Mouse (Mus musculus): ENCODE measurements around the gene Thsd7b.
"Not testable (repeated sequence)": the region's sequence is repeated elsewhere in the genome, so short reads cannot be mapped to it uniquely, and the experiment has no call there.

The Thsd7b gene

DNA sequence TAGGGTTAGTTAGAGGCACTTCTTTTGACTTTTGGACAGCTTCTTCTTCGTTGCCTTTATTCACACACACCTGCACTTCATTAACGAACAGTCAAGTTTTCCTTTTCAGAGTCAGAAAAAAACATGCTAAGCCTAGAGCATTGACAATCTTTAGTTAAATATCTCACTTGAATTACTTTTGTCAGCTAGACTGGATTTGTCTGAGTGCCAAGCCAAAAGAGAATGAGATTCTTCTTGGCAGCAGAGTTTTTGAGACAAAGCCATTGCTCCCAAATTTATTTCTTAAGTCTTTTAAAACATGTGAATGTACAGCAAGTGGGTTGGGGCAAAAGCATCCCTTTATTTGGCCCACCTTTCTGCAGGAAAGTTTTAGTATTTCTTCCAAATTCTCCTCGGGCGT lies 362.0 kb downstream of the Thsd7b start:
- DNase-seq (ENCODE audit: low read depth, low spot score), result no peak

DNA sequence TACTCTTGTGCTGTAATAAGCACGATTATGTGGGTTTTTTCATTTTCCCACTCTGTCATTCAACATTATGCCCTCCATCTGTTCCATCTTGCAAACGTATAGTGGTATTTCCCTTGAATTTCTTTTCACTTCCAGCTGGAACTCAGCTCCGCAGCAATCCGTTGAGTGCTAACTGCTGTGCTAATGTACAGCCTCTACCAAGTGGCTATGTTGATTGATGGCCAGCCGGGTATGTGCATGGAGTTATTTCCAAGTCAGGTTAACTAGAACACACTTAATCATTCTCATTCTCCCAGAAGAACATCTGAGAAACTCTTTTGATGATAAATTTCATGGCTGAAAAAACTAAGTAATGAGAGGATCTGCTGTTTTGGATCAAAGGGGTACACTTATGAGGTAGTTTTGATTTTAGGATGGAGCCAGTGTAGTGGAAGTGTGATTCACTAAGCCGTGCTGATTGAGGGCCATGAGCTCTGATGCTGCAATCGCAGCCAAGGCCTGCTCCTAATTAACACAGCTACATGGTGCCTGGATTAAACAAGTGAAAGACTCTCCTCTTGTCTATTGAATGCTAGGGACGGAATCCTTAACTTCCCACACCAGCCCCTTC lies 371.3 kb downstream of the Thsd7b start:
- DNase-seq (ENCODE audit: low read depth, low spot score), result peak; percentile 46

DNA sequence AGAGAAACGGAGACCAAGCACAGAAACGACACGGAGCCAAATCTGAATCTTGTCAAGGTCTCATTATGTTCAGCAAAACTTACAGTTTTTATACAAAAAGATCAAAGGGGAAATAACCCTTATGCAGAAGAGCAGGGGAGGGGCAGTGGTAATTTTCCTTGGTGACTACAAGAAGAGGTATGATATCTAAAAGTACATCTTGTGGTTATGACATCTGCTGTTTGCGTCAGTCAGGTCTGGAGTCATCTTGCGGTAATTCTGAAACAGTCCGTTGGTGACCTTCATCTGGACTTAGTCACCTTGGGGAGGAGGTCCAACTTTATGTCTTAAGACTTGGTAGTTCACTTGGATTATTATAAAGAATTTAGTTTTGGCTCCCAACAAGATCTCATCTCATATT lies 378.3 kb downstream of the Thsd7b start:
- not testable (repeated sequence) for DNase-seq (ENCODE audit: low read depth, low spot score)

DNA sequence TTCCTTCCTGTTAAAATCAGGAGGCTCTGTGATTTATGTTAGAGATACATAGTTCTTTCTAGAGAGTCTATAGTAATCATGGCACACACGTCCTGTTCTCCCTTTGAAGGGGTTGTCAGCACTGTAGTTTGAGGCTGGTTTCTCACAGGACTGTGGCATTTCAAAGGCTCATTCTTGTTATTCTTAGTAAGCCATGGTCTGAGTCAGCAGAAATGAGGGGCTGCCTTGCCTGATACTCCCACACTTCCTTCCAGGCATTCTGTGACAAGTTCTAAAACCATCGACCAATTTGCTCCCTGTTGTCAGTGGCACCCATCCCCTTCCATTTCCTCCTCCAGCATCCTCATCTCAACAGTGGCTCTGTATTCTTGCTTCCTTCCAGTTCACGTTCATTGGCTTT lies 384.9 kb downstream of the Thsd7b start:
- DNase-seq (ENCODE audit: low read depth, low spot score), result no peak

DNA sequence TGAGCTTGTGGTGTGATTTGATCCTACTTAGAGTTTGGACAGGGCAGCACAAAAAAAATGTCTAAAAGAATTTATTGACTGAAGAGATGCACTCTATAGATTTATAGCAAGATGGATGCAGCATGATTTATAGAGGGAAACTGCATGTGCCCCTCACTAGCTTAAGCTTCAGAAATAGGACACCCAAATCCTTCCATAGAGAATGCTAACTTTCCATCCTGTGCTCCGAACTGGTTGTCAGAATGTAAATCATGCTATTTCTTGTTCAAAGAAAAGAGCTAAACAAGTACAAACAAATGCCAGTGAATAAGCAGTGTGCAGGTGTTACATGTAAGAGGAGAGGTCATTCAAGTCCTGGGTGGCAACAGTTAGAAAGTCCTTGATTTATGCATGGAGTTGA lies 402.8 kb downstream of the Thsd7b start:
- peak; percentile 49 for DNase-seq (ENCODE audit: low read depth, low spot score)

DNA sequence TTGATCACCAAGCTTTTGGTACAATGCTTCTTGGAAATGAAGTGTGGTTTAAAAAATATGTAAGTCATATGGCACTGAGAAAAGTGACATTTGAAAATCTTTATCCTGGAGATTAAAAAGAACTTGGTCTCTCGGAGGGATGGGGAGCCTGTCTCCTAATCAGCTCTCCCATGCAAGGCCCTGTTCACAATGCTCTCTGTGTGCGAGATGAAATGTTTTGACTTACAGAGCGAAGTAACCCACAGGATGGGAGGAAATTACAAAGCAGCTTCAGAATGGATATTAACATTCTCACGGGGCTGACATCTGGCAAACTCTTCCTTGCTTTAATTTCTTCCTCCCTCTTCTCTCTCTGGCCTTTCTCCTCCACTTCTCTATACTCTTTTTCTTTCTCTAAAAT lies 405.7 kb downstream of the Thsd7b start:
- no peak for DNase-seq (ENCODE audit: low read depth, low spot score)

DNA sequence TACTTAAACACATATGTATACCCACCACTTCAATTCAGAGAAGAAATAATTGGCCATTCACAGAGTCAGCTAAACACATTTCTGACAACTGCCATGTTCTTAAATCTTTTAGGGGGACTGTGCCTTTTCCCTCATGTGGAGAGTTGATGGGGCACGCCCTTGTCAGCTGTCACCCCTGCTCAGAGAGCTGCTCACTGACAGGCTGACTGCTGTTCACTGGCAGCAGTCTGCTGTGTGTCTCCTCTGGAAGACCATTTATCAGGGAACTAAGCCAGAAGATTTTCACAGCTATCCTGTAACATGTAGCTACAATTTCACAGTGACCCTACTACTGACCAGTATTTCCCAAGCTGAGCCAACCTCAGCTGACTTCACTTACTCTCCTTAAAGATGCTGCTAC lies 432.6 kb downstream of the Thsd7b start:
- no peak for DNase-seq (ENCODE audit: low read depth, low spot score)

DNA sequence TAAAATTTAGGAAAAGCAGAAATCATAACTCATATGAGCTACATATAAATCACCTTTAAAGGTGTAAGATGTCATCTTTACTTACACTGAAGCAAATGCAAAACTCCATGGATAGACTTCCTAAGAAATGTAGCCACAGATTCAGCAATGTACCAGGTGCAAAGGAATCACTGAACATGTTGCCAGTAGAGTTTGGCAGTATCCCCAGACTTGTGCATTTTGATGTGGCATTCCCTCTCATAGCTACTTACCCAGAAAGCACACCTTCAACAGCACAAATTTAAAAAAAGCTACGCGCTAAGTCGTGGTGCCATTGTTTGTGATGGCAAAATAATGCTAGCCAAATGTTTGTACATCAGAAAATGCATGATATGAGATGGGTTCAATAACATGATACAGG lies 439.6 kb downstream of the Thsd7b start:
- DNase-seq (ENCODE audit: low read depth, low spot score), result no peak

DNA sequence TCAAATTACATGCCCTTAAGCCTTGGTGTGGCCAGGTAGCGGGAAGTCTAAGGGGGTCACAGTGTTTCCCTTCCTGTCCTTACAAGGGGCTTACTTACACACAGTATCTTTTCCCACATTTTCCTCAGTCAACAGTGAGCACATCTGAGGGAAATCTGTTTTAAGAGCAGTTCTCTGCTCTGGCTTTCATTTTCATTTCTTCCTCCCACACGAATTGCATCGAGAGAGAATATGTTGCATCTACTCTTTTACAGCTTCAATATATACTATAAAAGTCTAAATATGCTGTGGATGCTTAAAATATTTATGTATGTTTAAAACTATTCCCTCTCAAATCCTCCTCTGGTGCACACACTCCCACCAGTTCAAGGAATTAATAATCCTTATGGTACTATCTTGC lies 440.5 kb downstream of the Thsd7b start:
- no peak for DNase-seq (ENCODE audit: low read depth, low spot score)

DNA sequence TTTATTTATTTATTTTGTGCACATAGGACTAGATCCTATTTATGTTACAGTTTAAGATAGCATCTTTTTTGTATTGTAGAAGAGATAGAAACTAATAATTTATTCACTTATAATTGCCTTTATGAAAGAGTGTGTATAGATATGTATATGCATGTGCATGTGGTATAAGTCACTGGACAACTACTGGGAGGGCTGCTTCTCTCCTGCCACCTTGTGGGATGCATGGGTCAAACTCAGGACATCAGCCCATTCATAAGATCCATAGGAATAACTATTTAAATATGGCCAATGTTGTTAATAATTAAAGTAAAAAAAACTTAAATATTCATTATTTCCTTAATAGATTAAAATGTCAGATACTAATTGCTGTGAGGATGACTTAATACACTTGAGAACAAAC lies 446.5 kb downstream of the Thsd7b start:
- DNase-seq (ENCODE audit: low read depth, low spot score), result no peak

DNA sequence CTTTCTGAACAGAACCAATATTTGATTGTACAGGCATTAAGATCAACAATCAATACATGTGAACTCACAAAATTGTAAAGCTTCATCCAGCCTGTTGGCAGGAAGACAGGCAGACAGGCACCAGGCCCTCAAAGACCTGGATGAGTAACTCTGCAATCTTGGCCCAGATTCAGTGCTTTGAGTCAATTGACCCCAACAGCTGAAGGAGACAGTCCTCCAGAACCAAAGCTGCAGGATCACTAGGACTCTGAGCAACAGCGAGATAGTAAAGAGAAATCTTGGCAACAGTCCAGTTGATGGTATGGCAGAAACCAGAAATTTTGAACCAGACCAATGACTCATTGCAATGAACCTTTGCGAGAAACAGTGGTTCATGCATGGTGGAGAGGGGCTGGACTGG lies 458.9 kb downstream of the Thsd7b start:
- DNase-seq (ENCODE audit: low read depth, low spot score), result no peak

DNA sequence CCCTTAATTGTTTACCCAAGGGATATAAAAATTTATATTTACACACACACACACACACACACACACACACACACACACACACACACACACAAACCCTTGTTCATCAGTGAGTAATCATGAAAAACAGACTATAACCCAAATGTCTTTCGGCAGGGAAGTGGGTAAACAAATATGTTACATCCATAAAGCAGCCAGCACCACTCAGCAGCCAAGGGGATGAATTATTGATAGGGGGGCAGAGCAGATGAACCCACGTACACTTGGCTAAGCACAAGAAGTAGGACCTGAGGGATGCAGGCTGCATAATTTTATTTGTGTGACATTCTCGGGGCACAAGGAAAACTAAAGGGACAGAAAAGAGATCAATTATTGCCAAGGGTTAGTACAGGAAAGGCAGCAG lies 474.5 kb downstream of the Thsd7b start:
- DNase-seq (ENCODE audit: low read depth, low spot score), result no peak

DNA sequence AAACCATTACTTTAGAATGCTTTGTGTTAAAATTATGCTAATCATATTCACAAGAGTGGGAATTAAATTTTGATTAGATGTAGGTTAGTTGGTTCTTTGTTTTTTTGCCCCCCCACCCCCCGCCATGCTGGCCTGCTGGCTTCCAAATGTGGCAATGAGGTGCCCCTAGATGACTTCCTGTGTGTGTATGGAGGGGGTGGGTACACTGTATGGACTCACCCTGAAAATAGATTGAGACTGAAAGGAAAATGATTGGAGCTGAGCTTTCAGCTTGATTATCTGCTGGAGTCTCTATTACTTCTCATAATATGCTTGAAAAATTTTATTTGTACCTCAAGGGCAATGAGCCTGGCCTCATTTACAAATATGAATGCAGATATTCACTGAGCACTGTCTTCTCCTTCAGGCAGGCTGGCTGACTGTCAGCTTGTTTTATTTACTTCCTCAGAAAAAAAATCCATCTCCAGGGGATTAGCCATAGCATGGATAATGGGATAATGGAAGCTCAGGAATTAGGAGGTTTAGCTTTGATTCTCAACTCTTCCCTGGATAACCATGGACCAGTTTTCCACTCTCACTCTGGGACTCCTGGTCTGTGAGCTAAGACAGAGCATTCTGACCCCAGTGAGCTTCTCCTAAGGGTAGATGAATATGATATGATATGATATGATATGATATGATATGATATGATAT lies 483.6 kb downstream of the Thsd7b start:
- no peak for DNase-seq (ENCODE audit: low read depth, low spot score)

DNA sequence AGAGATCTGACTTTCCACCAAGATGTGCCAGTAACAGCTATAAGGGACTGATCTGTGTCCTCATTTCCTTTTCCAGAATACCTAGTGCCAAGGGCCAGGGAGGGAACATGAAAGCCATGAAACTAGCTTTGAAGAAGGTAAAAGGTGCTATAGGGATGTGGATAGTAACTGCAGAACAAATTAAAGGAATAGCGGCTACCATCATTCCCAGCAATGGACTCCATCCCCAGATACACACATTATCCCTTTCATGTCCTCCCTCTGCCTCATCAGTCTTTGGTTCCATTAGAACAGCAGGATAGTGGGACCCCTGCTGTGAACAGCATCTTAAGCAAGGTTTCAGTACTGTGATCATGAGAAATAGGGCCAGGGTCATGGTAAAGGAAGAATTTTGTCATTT lies 485.9 kb downstream of the Thsd7b start:
- no peak for DNase-seq (ENCODE audit: low read depth, low spot score)

DNA sequence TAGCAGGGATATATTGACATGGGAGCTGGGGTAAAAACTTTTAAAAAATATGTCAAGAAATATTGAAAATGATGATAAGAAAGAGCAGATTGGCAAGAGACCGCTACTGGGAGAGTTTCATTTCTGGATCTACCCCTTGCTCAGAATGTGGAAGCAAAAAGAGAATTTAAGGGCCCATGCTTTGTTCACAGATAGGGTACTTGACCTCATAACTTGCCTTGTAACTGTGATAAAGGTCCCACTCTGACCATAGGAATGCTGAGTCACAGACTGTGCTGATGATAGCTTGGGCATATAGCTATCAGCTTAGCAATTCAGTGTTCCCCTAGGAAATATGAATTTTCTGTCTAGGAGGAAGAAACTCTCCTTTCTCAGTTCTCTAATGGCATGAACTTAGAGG lies 488.1 kb downstream of the Thsd7b start:
- no peak for DNase-seq (ENCODE audit: low read depth, low spot score)

DNA sequence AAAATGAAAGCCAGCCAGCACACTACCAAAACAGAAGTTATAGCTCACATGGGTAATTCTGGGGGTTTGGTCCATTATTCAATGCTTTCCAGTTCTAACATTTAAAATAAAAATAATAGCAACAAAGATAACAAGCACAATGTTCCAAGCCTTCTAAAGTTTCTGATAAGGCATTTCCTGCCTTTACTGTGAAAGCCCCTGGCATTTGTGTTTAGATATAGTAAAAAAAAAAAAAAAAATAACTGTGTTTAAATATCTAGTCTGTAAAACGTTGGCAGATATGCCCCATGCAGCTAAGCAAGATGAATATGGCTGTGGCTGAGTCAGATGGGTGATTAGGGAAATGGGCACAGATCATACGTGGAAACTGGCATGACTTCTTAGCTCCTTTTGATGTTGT lies 491.6 kb downstream of the Thsd7b start:
- no peak for DNase-seq (ENCODE audit: low read depth, low spot score)

DNA sequence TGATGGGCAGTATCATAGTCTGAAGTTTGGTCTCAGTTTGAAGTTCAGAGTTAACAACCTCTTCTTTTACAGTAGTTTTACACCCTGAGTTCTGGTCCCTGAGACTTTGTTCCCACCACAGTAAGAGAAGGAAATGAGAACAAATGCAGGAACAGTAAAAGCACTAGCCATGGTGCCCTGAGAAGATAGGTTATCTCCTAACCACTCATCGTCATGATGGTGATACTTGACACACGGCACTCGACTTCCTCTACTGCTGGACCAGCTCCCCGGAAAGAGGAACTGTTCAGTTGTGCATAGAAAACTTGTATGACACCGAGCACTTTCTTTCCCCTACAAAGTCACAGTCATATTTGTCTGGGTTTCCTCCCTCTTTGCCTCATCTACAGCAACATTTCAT lies 504.0 kb downstream of the Thsd7b start:
- DNase-seq (ENCODE audit: low read depth, low spot score), result no peak

DNA sequence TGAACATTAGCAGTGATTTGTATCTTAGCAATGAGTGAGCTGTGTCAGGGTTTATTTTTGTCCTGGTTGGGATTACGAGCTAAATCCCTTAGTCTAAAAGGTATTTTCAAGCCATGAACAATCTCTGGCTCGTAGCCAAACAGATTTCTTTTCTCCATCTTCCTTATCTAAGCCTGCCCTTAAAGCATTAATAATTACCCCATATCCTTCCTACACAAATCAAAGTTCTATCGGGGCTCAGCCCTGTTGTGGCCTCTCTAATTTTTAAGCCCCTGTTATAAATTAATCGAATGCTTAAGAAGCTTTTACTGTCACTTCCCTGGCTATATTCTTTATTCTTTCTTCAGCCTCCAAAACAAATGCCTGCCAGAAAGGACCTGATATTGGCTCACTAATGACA lies 506.4 kb downstream of the Thsd7b start:
- DNase-seq (ENCODE audit: low read depth, low spot score), result no peak

DNA sequence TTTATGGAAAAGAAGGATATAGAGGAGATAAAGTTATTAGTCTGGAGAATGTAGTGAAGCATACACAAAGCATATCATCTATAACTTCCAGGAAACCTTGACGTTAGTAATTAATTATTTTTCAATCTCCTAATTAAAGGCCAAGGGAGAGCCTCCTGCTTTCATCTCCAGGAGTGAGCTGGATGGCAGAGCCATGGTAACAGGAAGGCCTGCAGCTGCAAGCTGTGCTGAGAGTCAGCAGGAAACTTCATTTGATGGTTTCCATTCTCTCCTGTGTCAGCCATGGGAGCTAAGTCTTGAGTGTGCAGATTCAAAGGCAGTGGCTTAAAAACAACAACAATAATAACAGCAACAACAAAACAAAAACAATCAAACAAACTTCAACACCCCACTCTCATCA lies 507.5 kb downstream of the Thsd7b start:
- DNase-seq (ENCODE audit: low read depth, low spot score), result no peak

DNA sequence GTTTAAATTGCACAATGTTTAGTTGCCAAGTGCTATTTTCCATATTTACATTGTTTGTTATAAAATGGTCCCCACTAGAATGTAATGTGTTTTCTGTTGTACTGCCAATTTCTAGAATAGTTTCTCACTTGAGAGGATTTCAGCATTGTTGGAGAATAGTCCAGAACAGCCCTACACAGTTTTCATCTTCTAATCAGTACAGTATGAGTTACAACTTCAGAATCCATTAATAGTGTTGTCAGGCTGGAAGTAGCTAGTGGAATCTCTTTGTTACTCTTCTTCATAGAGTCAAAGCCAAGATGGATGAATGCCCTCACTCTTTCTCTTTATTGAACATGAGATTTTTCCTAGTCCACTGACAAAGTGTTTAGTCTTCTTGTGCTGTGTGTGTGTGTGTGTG lies 525.4 kb downstream of the Thsd7b start:
- DNase-seq (ENCODE audit: low read depth, low spot score), result no peak

DNA sequence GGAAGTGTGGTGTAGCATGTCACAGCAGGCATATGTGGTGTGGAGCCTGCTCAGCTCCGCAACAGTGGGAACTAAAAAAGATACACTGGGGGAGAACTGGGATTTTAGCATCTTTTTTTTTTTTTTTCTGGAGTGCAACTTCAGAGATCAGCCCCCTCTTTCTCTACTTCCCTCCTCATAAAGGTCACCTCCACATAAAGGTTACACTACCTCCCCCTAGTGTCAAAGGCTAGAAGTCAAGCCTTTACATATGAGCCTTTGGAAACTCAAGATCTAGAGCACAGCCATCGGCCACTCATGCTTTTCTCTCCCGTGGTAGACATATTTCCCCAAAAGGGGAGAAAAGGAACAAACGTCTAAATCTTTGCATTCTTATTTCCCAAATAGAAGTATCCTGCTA lies 553.8 kb downstream of the Thsd7b start:
- DNase-seq (ENCODE audit: low read depth, low spot score), result no peak

DNA sequence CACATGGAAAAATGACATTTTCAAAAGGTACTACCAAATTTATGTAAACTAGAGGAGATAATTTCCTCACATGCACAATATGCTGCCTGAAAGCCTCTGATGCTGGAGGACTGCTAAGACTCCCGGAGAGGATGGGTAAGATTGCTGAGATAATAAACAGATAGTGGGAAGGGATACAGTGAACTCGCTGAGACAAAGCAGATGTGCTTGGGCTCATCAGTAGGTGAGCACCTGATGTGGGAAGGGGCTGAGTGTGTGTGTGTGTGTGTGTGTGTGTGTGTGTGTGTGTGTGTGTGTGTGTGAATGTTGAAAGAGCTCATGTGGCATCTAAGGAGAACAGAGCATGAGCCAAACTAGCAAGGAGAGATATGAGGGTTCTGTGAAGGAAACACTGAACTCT lies 564.2 kb downstream of the Thsd7b start:
- DNase-seq (ENCODE audit: low read depth, low spot score), result no peak

DNA sequence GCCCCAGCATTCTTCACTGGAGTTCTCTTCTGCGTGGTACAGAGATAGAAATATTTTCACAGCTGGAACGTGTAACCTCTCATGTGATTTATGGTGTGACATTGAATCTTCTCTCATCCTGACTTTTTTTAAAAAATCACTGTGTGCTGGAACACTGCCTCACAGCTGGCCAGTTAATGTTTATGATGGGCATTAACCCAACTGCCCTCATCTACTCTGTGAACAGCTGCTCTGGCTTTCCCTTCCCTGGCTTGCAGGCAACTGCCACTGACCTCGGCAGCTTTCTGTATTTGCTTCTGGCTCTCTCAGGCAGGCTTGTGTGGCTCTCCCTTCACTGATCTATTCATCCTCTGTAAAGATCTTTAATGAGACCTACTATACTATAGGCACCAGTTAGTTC lies 564.7 kb downstream of the Thsd7b start:
- DNase-seq (ENCODE audit: low read depth, low spot score), result peak; percentile 23

DNA sequence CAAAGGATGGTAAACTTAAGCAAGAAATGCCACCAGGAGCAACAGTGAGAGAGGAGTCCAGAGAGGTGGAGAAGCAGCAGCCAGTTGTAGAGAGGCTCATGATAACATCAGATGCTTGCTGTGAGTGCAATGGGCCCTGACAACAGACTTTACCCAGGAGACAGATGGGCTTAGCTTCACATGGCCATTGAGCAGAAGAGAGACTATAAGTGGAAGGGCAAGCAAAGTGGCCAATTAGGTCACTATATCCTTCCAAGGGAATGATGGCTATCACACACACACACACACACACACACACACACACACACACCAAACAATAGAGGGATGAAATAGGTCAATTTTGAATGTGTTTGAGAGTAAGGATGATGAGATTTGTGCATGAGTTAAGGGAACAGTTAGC lies 565.4 kb downstream of the Thsd7b start:
- no peak for DNase-seq (ENCODE audit: low read depth, low spot score)
